In the genomic region with DNA sequence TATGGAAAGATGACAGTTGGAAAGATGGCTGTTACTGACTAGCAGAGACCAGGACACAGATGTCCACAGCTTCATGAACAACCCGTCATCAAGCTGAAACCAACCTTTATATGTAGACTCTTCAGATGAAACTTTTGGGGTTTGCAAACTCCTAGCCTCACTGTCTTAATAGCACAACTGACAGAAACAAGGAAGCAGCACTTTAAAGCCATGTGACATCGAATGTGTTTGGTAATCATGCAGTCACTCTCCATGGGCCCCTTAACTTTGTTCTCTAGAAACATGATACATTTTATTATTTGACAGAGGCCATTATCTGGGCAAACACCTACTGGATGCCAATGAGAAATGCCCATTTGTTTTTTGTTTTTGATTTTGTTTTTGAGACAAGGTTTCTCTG, we compare ENCODE assay signal across 20 mouse cellular contexts.
"Had no signal": no experiment of that assay in that cellular context is flagged by ENCODE, and none has a peak within 500 bp of the region (broad histone marks: within the 10 kb centered on the region; RNA-seq: fewer than 3 reads in every experiment).

No protein-coding gene starts in this region.

- ATAC-seq: hindbrain, embryonic 16.5 days; hindbrain, postnatal 0 days; inflammation-experienced regulatory T-cells, adult 6 months; intestine, embryonic 15.5 days; intestine, embryonic 16.5 days; intestine, postnatal 0 days had no signal

- DNase-seq: heart, postnatal 10 days; heart, postnatal 36 days; heart, postnatal 4 days; kidney, adult 11 months; kidney, adult 18-20 months; kidney, adult 2 months; kidney, adult 8-10 months; kidney, adult 9 months; kidney, postnatal 10 days; kidney, postnatal 14 days; kidney, postnatal 36 days; kidney, postnatal 4 days; layer of hippocampus, adult 9-11 months; layer of hippocampus, postnatal 36 days had no signal
